Mouse (Mus musculus) MEL (cell line): ENCODE measurements at regions not wholly inside any gene's neighbourhood (a gene's known extent, or its start where the extent isn't known, plus 50 kb on each side); places are given as distances from the start of the nearest gene placed in this dataset.

Experiments used
- CHD1 ChIP-seq: IDR thresholded peaks from 2 replicates; pipeline ENCODE4 v1.6.1; 2012; ENCODE audit warnings: low read depth, mild to moderate bottlenecking, inconsistent platforms, low read length, improper control_type of control experiment
- CHD2 ChIP-seq: IDR thresholded peaks from 2 replicates; pipeline ENCODE4 v1.6.1; 2011; ENCODE audit warnings: low read length, improper control_type of control experiment
- CTCF ChIP-seq, 3 experiments: IDR thresholded peaks in 2 of 3; conservative IDR thresholded peaks in 1 of 3; 2 replicates each; pipeline ENCODE4 v1.5.1; 2011 to 2012; ENCODE audit warnings: low read length in 3 of 3, low read depth in 2 of 3, mild to moderate bottlenecking in 2 of 3, improper control_type of control experiment in 1 of 3, inconsistent platforms in 1 of 3, mixed read lengths in 1 of 3, moderate library complexity in 1 of 3; ENCODE audit not compliant: control insufficient read depth in 1 of 3, insufficient read depth in 1 of 3, poor library complexity in 1 of 3, severe bottlenecking in 1 of 3
- EP300 ChIP-seq, 2 experiments: IDR thresholded peaks; 2 replicates each; pipeline ENCODE4 v1.6.1; 2011; ENCODE audit warnings: improper control_type of control experiment in 2 of 2, low read length in 2 of 2, low read depth in 1 of 2, mild to moderate bottlenecking in 1 of 2
- GATA1 ChIP-seq: IDR thresholded peaks from 2 replicates; pipeline ENCODE4 v1.6.1; 2011; ENCODE audit warnings: low read depth, low read length, improper control_type of control experiment
- MAX ChIP-seq: IDR thresholded peaks from 2 replicates; pipeline ENCODE4 v1.6.1; 2011; ENCODE audit warnings: low read length, improper control_type of control experiment
- NELFE ChIP-seq: IDR thresholded peaks from 2 replicates; pipeline ENCODE4 v1.6.1; 2011; ENCODE audit warnings: low read depth, low read length, improper control_type of control experiment
- NRF1 ChIP-seq: IDR thresholded peaks from 2 replicates; pipeline ENCODE4 v1.6.1; 2014; ENCODE audit warnings: low read depth, mild to moderate bottlenecking, inconsistent platforms, low read length, improper control_type of control experiment, moderate library complexity; ENCODE audit not compliant: poor library complexity, insufficient read depth, severe bottlenecking
- POLR2A ChIP-seq, 2 experiments: IDR thresholded peaks; 2 replicates each; pipeline ENCODE4 v1.6.1; 2011 to 2012; ENCODE audit warnings: low read length in 2 of 2, mild to moderate bottlenecking in 2 of 2, control low read depth in 1 of 2, improper control_type of control experiment in 1 of 2, low read depth in 1 of 2, moderate library complexity in 1 of 2; ENCODE audit not compliant: control insufficient read depth in 1 of 2, insufficient read depth in 1 of 2, poor library complexity in 1 of 2
- RCOR1 ChIP-seq: IDR thresholded peaks from 2 replicates; pipeline ENCODE4 v1.6.1; 2012; ENCODE audit warnings: low read depth, mild to moderate bottlenecking, inconsistent platforms, low read length, improper control_type of control experiment
- SIN3A ChIP-seq: IDR thresholded peaks from 2 replicates; pipeline ENCODE4 v1.6.1; 2012; ENCODE audit warnings: low read length, improper control_type of control experiment, inconsistent platforms
- TAL1 ChIP-seq: IDR thresholded peaks from 2 replicates; pipeline ENCODE4 v1.6.1; 2012; ENCODE audit warnings: mild to moderate bottlenecking, inconsistent platforms, low read length, moderate library complexity, mixed read lengths
- TCF12 ChIP-seq: IDR thresholded peaks from 2 replicates; pipeline ENCODE4 v1.6.1; 2014; ENCODE audit warnings: low read depth, mild to moderate bottlenecking, inconsistent platforms, low read length, improper control_type of control experiment, moderate library complexity
- USF1 ChIP-seq: IDR thresholded peaks from 2 replicates; pipeline ENCODE4 v1.6.1; 2014; ENCODE audit warnings: low read depth, mild to moderate bottlenecking, inconsistent platforms, low read length, improper control_type of control experiment, moderate library complexity

DNA sequence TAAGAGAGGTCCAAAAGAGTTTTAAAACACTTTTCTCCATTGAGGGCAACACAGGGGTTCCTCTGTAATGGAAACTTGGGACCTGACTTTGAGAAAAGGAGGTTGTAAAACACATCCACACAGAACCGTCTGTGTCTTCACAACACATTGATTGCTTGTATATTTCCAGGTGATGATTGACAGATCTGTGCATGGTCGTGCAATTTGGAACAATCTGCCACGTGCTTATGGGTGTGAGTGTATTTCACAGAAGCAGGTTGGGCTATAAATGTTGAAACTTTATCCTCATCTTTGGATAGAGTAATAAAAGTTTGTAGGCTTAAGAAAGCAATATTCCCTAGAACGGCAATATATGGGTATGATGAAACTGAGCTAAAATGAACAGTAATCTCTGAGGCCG lies 559.5 kb upstream of the Plxna2 start:
- no peak for TF ChIP-seq POLR2A (IDR thresholded peaks at IDR 0.05; ENCODE audit: control insufficient read depth in 1 of 2, insufficient read depth in 1 of 2, low read depth in 1 of 2, low read length in 2 of 2, poor library complexity in 1 of 2)
- TF ChIP-seq CTCF (IDR thresholded peaks at IDR 0.05 in 2 of 3, conservative IDR thresholded peaks at IDR 0.05 in 1 of 3; ENCODE audit: control insufficient read depth in 1 of 3, insufficient read depth in 1 of 3, low read depth in 2 of 3, low read length in 3 of 3, poor library complexity in 1 of 3, severe bottlenecking in 1 of 3) = no peak
- no peak for TF ChIP-seq MAX
- no peak for TF ChIP-seq GATA1
- no peak for TF ChIP-seq TCF12
- TF ChIP-seq RCOR1 = no peak
- no peak for TF ChIP-seq CHD1
- no peak for TF ChIP-seq NELFE
- TF ChIP-seq EP300 (IDR thresholded peaks at IDR 0.05; ENCODE audit: low read depth in 1 of 2, low read length in 2 of 2) = no peak
- TF ChIP-seq CHD2 = no peak
- TF ChIP-seq USF1 = no peak
- TF ChIP-seq SIN3A = no peak
- no peak for TF ChIP-seq NRF1
- TF ChIP-seq TAL1 = no peak
